Mouse (Mus musculus): ENCODE data around the gene Grm4. TPM values are rescaled to one million over a fixed set of nuclear protein-coding genes. Genes with fewer than 3 reads are reported as not detected.

The Grm4 gene
- polyA plus RNA-seq, 1 experiment from 2014 or later: not detected

GRCm38 (mm10) chr17:27497798-27498197 is 23.4 kb downstream of the Grm4 start:
- Histone ChIP-seq H3K9me3 (ENCODE audit: control insufficient read depth, low read length) (no peaks in the 10 kb centered on the region), H3K4me3 (ENCODE audit: control insufficient read depth in 1 of 2, insufficient read depth in 1 of 2, low read depth in 1 of 2, low read length in 2 of 2) (no peak overlapping the region), H3K4me1 (ENCODE audit: control insufficient read depth in 2 of 2, insufficient read depth in 2 of 2, low read length in 2 of 2) (no peaks in the 10 kb centered on the region; a peak in 1 of 4 replicates), H3K27me3 (ENCODE audit: control insufficient read depth, insufficient read depth, low read length) (peaks cover 32% of the 10 kb centered on the region), H3K36me3 (ENCODE audit: control insufficient read depth, insufficient read depth, low read length) (no peaks in the 10 kb centered on the region), H3K4me2 (ENCODE audit: low read length) (no peak overlapping the region), H3K9ac (ENCODE audit: low read length) (no peak overlapping the region), H3K27ac (replicated peaks in 1 of 2; ENCODE audit: control insufficient read depth in 1 of 2, insufficient read depth in 1 of 2, low read depth in 2 of 2, low read length in 2 of 2) (no peak overlapping the region)
- WGBS: 60% methylated on average over 5 of the region's 5 CpGs
- no peak for ATAC-seq (ENCODE audit: insufficient number of reproducible peaks, insufficient read depth, low FRiP score, low read depth)

- Histone ChIP-seq H3K4me2 (ENCODE audit: low read length) (no peak overlapping the region), H3K4me3 (ENCODE audit: control insufficient read depth in 1 of 2, insufficient read depth in 1 of 2, low read depth in 1 of 2, low read length in 2 of 2) (no peak overlapping the region), H3K27me3 (ENCODE audit: control insufficient read depth, insufficient read depth, low read length) (peaks cover 11% of the 10 kb centered on the region; the same call in 1 of the 2 replicates), H3K36me3 (ENCODE audit: control insufficient read depth, insufficient read depth, low read length) (no peaks in the 10 kb centered on the region), H3K9me3 (ENCODE audit: control insufficient read depth, low read length) (no peaks in the 10 kb centered on the region), H3K9ac (ENCODE audit: low read length) (no peak overlapping the region), H3K4me1 (ENCODE audit: control insufficient read depth in 2 of 2, insufficient read depth in 2 of 2, low read length in 2 of 2) (no peaks in the 10 kb centered on the region), H3K27ac (replicated peaks in 1 of 2; ENCODE audit: control insufficient read depth in 1 of 2, insufficient read depth in 1 of 2, low read depth in 2 of 2, low read length in 2 of 2) (no peak overlapping the region)
- WGBS: 71% methylated on average over 7 of the region's 7 CpGs
- no peak for ATAC-seq (ENCODE audit: insufficient number of reproducible peaks, insufficient read depth, low FRiP score, low read depth)
These were observed 26.1 kb downstream of the Grm4 start for GRCm38 (mm10) chr17:27495008-27495540.

- no peak overlapping the region for H3K9ac ChIP-seq (ENCODE audit: low read length)
- no peak overlapping the region for H3K4me3 ChIP-seq (ENCODE audit: control insufficient read depth in 1 of 2, insufficient read depth in 1 of 2, low read depth in 1 of 2, low read length in 2 of 2)
- no peak overlapping the region for H3K4me2 ChIP-seq (ENCODE audit: low read length)
- no peak for ATAC-seq (ENCODE audit: insufficient number of reproducible peaks, insufficient read depth, low FRiP score, low read depth)
- WGBS: 31% methylated on average over 8 of the region's 8 CpGs
- no peaks in the 10 kb centered on the region for H3K4me1 ChIP-seq (ENCODE audit: control insufficient read depth in 2 of 2, insufficient read depth in 2 of 2, low read length in 2 of 2)
- H3K27ac ChIP-seq (replicated peaks in 1 of 2; ENCODE audit: control insufficient read depth in 1 of 2, insufficient read depth in 1 of 2, low read depth in 2 of 2, low read length in 2 of 2): no peak overlapping the region
- no peaks in the 10 kb centered on the region for H3K9me3 ChIP-seq (ENCODE audit: control insufficient read depth, low read length)
- peaks cover 13% of the 10 kb centered on the region for H3K27me3 ChIP-seq (ENCODE audit: control insufficient read depth, insufficient read depth, low read length)
- H3K36me3 ChIP-seq (ENCODE audit: control insufficient read depth, insufficient read depth, low read length): no peaks in the 10 kb centered on the region
These were observed 27.2 kb downstream of the Grm4 start for GRCm38 (mm10) chr17:27493969-27494368.

GRCm38 (mm10) chr17:27493389-27493788 is 27.8 kb downstream of the Grm4 start:
- H3K4me2 ChIP-seq (ENCODE audit: low read length): no peak overlapping the region
- H3K9ac ChIP-seq (ENCODE audit: low read length): no peak overlapping the region
- no peaks in the 10 kb centered on the region for H3K4me1 ChIP-seq (ENCODE audit: control insufficient read depth in 2 of 2, insufficient read depth in 2 of 2, low read length in 2 of 2)
- H3K27me3 ChIP-seq (ENCODE audit: control insufficient read depth, insufficient read depth, low read length): peaks cover 9% of the 10 kb centered on the region
- H3K36me3 ChIP-seq (ENCODE audit: control insufficient read depth, insufficient read depth, low read length): no peaks in the 10 kb centered on the region
- no peak overlapping the region for H3K27ac ChIP-seq (replicated peaks in 1 of 2; ENCODE audit: control insufficient read depth in 1 of 2, insufficient read depth in 1 of 2, low read depth in 2 of 2, low read length in 2 of 2)
- no peaks in the 10 kb centered on the region for H3K9me3 ChIP-seq (ENCODE audit: control insufficient read depth, low read length)
- WGBS: 75% methylated on average over 4 of the region's 4 CpGs
- H3K4me3 ChIP-seq (ENCODE audit: control insufficient read depth in 1 of 2, insufficient read depth in 1 of 2, low read depth in 1 of 2, low read length in 2 of 2): no peak overlapping the region
- no peak for ATAC-seq (ENCODE audit: insufficient number of reproducible peaks, insufficient read depth, low FRiP score, low read depth)

- Histone ChIP-seq H3K9ac (ENCODE audit: low read length) (no peak overlapping the region), H3K9me3 (ENCODE audit: control insufficient read depth, low read length) (no peaks in the 10 kb centered on the region), H3K36me3 (ENCODE audit: control insufficient read depth, insufficient read depth, low read length) (no peaks in the 10 kb centered on the region), H3K27me3 (ENCODE audit: control insufficient read depth, insufficient read depth, low read length) (peaks cover 23% of the 10 kb centered on the region), H3K4me3 (ENCODE audit: control insufficient read depth in 1 of 2, insufficient read depth in 1 of 2, low read depth in 1 of 2, low read length in 2 of 2) (no peak overlapping the region), H3K27ac (replicated peaks in 1 of 2; ENCODE audit: control insufficient read depth in 1 of 2, insufficient read depth in 1 of 2, low read depth in 2 of 2, low read length in 2 of 2) (no peak overlapping the region), H3K4me2 (ENCODE audit: low read length) (no peak overlapping the region), H3K4me1 (ENCODE audit: control insufficient read depth in 2 of 2, insufficient read depth in 2 of 2, low read length in 2 of 2) (no peaks in the 10 kb centered on the region)
- WGBS: 72% methylated on average over 16 of the region's 16 CpGs
- ATAC-seq (ENCODE audit: insufficient number of reproducible peaks, insufficient read depth, low FRiP score, low read depth): no peak
These were observed 32.9 kb downstream of the Grm4 start for GRCm38 (mm10) chr17:27488173-27488823.

GRCm38 (mm10) chr17:27485940-27486339 is 35.3 kb downstream of the Grm4 start:
- no peak overlapping the region for H3K9ac ChIP-seq (ENCODE audit: low read length)
- no peaks in the 10 kb centered on the region for H3K36me3 ChIP-seq (ENCODE audit: control insufficient read depth, insufficient read depth, low read length)
- H3K27ac ChIP-seq (replicated peaks in 1 of 2; ENCODE audit: control insufficient read depth in 1 of 2, insufficient read depth in 1 of 2, low read depth in 2 of 2, low read length in 2 of 2): no peak overlapping the region
- no peak overlapping the region for H3K4me3 ChIP-seq (ENCODE audit: control insufficient read depth in 1 of 2, insufficient read depth in 1 of 2, low read depth in 1 of 2, low read length in 2 of 2)
- peaks cover under 1 to 2% of the 10 kb centered on the region in 2 experiments; a peak in 3 of 4 replicates for H3K4me1 ChIP-seq (ENCODE audit: control insufficient read depth in 2 of 2, insufficient read depth in 2 of 2, low read length in 2 of 2)
- H3K27me3 ChIP-seq (ENCODE audit: control insufficient read depth, insufficient read depth, low read length): peaks cover 19% of the 10 kb centered on the region
- no peak for ATAC-seq (ENCODE audit: insufficient number of reproducible peaks, insufficient read depth, low FRiP score, low read depth)
- WGBS: 41% methylated on average over 8 of the region's 8 CpGs
- no peak overlapping the region for H3K4me2 ChIP-seq (ENCODE audit: low read length)
- no peaks in the 10 kb centered on the region for H3K9me3 ChIP-seq (ENCODE audit: control insufficient read depth, low read length)

GRCm38 (mm10) chr17:27483571-27483970 is 37.6 kb downstream of the Grm4 start:
- no peak overlapping the region for H3K9ac ChIP-seq (ENCODE audit: low read length)
- no peak overlapping the region for H3K4me3 ChIP-seq (ENCODE audit: control insufficient read depth in 1 of 2, insufficient read depth in 1 of 2, low read depth in 1 of 2, low read length in 2 of 2)
- peaks cover 7 to 8% of the 10 kb centered on the region in 2 experiments; a peak in 3 of 4 replicates for H3K4me1 ChIP-seq (ENCODE audit: control insufficient read depth in 2 of 2, insufficient read depth in 2 of 2, low read length in 2 of 2)
- ATAC-seq (ENCODE audit: insufficient number of reproducible peaks, insufficient read depth, low FRiP score, low read depth): no peak
- no peak overlapping the region for H3K27ac ChIP-seq (replicated peaks in 1 of 2; ENCODE audit: control insufficient read depth in 1 of 2, insufficient read depth in 1 of 2, low read depth in 2 of 2, low read length in 2 of 2)
- H3K36me3 ChIP-seq (ENCODE audit: control insufficient read depth, insufficient read depth, low read length): no peaks in the 10 kb centered on the region
- no peak overlapping the region for H3K4me2 ChIP-seq (ENCODE audit: low read length)
- WGBS: 78% methylated on average over 3 of the region's 3 CpGs
- H3K9me3 ChIP-seq (ENCODE audit: control insufficient read depth, low read length): no peaks in the 10 kb centered on the region
- H3K27me3 ChIP-seq (ENCODE audit: control insufficient read depth, insufficient read depth, low read length): peaks cover 14% of the 10 kb centered on the region

Data from heart, embryonic 14.5 days (tissue).